Mouse (Mus musculus): ENCODE measurements at regions not wholly inside any gene's neighbourhood (a gene's known extent, or its start where the extent isn't known, plus 50 kb on each side); places are given as distances from the start of the nearest gene placed in this dataset.
"Not testable (repeated sequence)": the region's sequence is repeated elsewhere in the genome, so short reads cannot be mapped to it uniquely, and the experiment has no call there.

GRCm38 (mm10) chr6:48172769-48173168, 86.4 kb upstream of the Zfp746 start:
- not testable (repeated sequence) for DNase-seq (ENCODE audit: low spot score in 2 of 2)

GRCm38 (mm10) chr6:48136851-48137250, 50.5 kb upstream of the Zfp746 start:
- DNase-seq (ENCODE audit: low spot score in 2 of 2): no peak

All from natural killer cell, adult 2 months (primary cell).